In the genomic region with DNA sequence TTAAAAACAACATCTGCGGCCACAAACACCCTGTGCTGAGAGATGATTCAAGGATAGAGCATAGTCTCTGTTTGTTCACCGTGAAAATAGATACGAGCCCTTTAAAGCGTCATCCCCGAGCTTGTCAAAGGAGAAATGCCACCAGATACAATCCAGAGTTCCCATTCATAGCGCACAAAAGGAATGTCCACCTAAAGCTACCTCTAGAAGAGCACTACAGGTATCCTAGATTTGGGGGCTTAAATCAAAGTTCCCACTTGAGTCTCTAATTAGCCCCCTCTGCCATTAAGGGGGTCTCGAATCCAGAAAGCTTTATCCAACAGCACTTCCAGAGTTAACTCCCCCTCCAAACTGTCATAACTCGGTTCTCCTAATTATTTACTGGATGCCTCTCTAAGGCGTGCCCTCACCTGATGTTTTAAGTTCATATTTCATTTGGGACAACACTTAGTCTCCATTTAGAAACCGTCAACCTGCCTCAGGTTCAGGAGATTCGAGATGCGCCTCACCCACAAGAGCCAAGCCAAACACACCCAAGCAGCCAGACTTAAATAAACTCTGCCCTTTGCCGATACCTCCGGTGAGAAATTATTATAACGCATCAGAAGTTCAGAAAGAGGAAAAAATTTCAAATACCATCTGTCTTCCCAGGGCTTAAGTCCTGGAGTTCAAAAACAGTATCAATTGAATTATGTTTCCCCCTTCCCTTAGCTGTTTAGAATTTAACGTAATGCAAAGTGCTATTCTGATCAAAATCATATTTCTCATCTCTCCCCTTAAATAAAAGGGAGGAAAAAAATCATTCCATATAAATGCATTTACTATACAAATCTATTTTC, we compare ENCODE assay signal across 8 mouse cellular contexts.
DNase-seq lines count a peak whose midpoint lies in the region; ATAC-seq and TF ChIP-seq lines count a peak whose summit lies in the region.

No protein-coding gene starts in this region.

- H3K36me3 ChIP-seq in heart, adult 2 months (ENCODE audit: control insufficient read depth, insufficient read depth, low read length): no peaks in the 10 kb centered on the region
- H3K36me3 ChIP-seq in limb, embryonic 12.5 days: no peaks in the 10 kb centered on the region

- H3K27ac ChIP-seq in heart, adult 2 months: no peak overlapping the region
- H3K27ac ChIP-seq in limb, embryonic 12.5 days: no peak overlapping the region

- H3K9me3 ChIP-seq in limb, embryonic 12.5 days: no peaks in the 10 kb centered on the region

- peaks cover 1% of the 10 kb centered on the region for H3K27me3 ChIP-seq in heart, adult 2 months (ENCODE audit: control insufficient read depth, insufficient read depth, low read length)
- peaks cover 10% of the 10 kb centered on the region; the same call in 1 of the 2 replicates for H3K27me3 ChIP-seq in limb, embryonic 12.5 days

- no peaks in the 10 kb centered on the region for H3K79me2 ChIP-seq in heart, adult 2 months (replicated peaks; ENCODE audit: control insufficient read depth, insufficient read depth, low read length)

- peak overlapping the region; percentile 16; the same call in 1 of the 2 replicates for H3K4me3 ChIP-seq in heart, adult 2 months
- peak overlapping the region; percentile 46 for H3K4me3 ChIP-seq in limb, embryonic 12.5 days (replicated peaks)

- H3K4me1 ChIP-seq in heart, adult 2 months (ENCODE audit: control insufficient read depth, insufficient read depth, low read length): no peaks in the 10 kb centered on the region; the same call in 1 of the 2 replicates
- peaks cover under 1% of the 10 kb centered on the region; the same call in 1 of the 2 replicates for H3K4me1 ChIP-seq in limb, embryonic 12.5 days (replicated peaks)

- H3K4me2 ChIP-seq in limb, embryonic 12.5 days: peak overlapping the region; percentile 73

- 48% methylated on average over 16 of the region's 16 CpGs for WGBS in heart, adult 2 months
- WGBS in limb, embryonic 12.5 days: 60% methylated on average over 16 of the region's 16 CpGs

- no peak overlapping the region for H3K9ac ChIP-seq in heart, adult 2 months (ENCODE audit: low read depth, low read length)
- no peak overlapping the region for H3K9ac ChIP-seq in limb, embryonic 12.5 days (replicated peaks)

- ATAC-seq in limb, embryonic 12.5 days (ENCODE audit: insufficient number of reproducible peaks, insufficient read depth, low FRiP score, low TSS enrichment, low read depth): no peak

- TF ChIP-seq EP300 in heart, adult 2 months (IDR thresholded peaks at IDR 0.05; ENCODE audit: insufficient read depth, low read depth, low read length): no peak

- no peak for DNase-seq in heart, adult 2 months
- DNase-seq in heart, adult 18-20 months: no peak
- peak; percentile 35 for DNase-seq in retina, postnatal 1 day
- no peak for DNase-seq in retina, embryonic 14.5 days (ENCODE audit: low spot score)
- DNase-seq in B cell, adult 2 months: no peak
- no peak for DNase-seq in c-Kit-positive CD71-positive TER-119-positive erythroid progenitor cells, embryonic 14.5 days (ENCODE audit: low spot score)
- DNase-seq in left cerebral cortex, postnatal 14 days (ENCODE audit: low spot score in 2 of 2): no peak

- intact Hi-C loops in heart, adult 2 months (cut with DNase I): no loop called here
- intact Hi-C loops in left cerebral cortex, postnatal 14 days (cut with DNase I): loop anchor here (5.0 to 10.0 kb wide), 4 partner anchors 192 to 556 kb away; no protein-coding TSS in a partner anchor

- no peak for TF ChIP-seq CTCF in heart, adult 2 months (IDR thresholded peaks at IDR 0.05)

- TF ChIP-seq POLR2A in heart, adult 2 months (IDR thresholded peaks at IDR 0.05; ENCODE audit: insufficient read depth, low read depth, low read length): no peak
